Mouse (Mus musculus) hindbrain, embryonic 14.5 days (tissue): ENCODE data around the gene Ppp2r5e. TPM values are rescaled to one million over a fixed set of nuclear protein-coding genes. Genes with fewer than 3 reads are reported as not detected.
A peak's percentile ranks its signal among the peaks of the same experiment; 100 is the strongest.

Experiments
- ATAC-seq: fragments of 200-750 bp; cut with Nextera tagmentation; 2 replicates; pipeline ENCODE4 v1.8.0; 2017; ENCODE audit warnings: moderate number of reproducible peaks, mild to moderate bottlenecking, moderate TSS enrichment, moderate library complexity; ENCODE audit not compliant: low FRiP score
- DNase-seq: peaks from one replicate; pipeline ENCODE4 v3.0.0-alpha.2; 2015; ENCODE audit warnings: low spot score
- H3K27ac ChIP-seq: fragments of 300-500 bp; sonication (generic); 2 replicates; pipeline ENCODE4 v1.5.1; 2014; ENCODE audit warnings: mild to moderate bottlenecking, moderate library complexity
- H3K27me3 ChIP-seq: fragments of 300-500 bp; sonication (generic); 2 replicates; pipeline ENCODE4 v1.6.1; 2014; ENCODE audit warnings: mild to moderate bottlenecking, low read length, mixed read lengths; ENCODE audit not compliant: control insufficient read depth, insufficient read depth
- H3K36me3 ChIP-seq: fragments of 300-500 bp; sonication (generic); replicated peaks from 2 replicates; pipeline ENCODE4 v1.6.1; 2014; ENCODE audit not compliant: control insufficient read depth, insufficient read depth
- H3K4me1 ChIP-seq: fragments of 300-500 bp; sonication (generic); replicated peaks from 2 replicates; pipeline ENCODE4 v1.6.1; 2014; ENCODE audit warnings: antibody characterized with exemption, low read length, mixed read lengths; ENCODE audit not compliant: control insufficient read depth, insufficient read depth
- H3K4me2 ChIP-seq: fragments of 300-500 bp; sonication (generic); replicated peaks from 2 replicates; pipeline ENCODE4 v1.6.1; 2014; ENCODE audit warnings: mild to moderate bottlenecking, moderate library complexity
- H3K4me3 ChIP-seq: fragments of 300-500 bp; sonication (generic); replicated peaks from 2 replicates; pipeline ENCODE4 v1.5.1; 2014; ENCODE audit warnings: mild to moderate bottlenecking, low read length
- H3K9ac ChIP-seq: fragments of 300-500 bp; sonication (generic); 2 replicates; pipeline ENCODE4 v1.6.1; 2014
- H3K9me3 ChIP-seq: fragments of 300-500 bp; sonication (generic); 2 replicates; pipeline ENCODE4 v1.6.1; 2016; ENCODE audit warnings: low read length; ENCODE audit not compliant: control insufficient read depth
- WGBS: fragments of 180-500 bp; shearing (Covaris S2); extraction: QIAGEN DNeasy Blood & Tissue Kit; methylation state at CpG from one replicate; pipeline ENCODE4 v1.1.7; 2014; 5-methylcytosine and 5-hydroxymethylcytosine counted together
- polyA plus RNA-seq: library from polyadenylated mRNA; unstranded; fragments of >200 nt; fragmentation: Nextera tagmentation; extraction: Ambion mirVana; gene quantifications from 2 replicates; pipeline ENCODE4 v1.2.1, GENCODE M21; 2014

Ppp2r5e gene
- polyA plus RNA-seq, 1 experiment from 2014 or later, result 27.1 TPM

- no peak overlapping the region for H3K4me3 ChIP-seq
- H3K4me1 ChIP-seq, result no peaks in the 10 kb centered on the region
- DNase-seq, result no peak
- no peaks in the 10 kb centered on the region for H3K27me3 ChIP-seq
- H3K9ac ChIP-seq, result no peak overlapping the region
- no peak for ATAC-seq
- H3K4me2 ChIP-seq, result no peak overlapping the region
- WGBS, result 88% methylated on average over 3 of the region's 3 CpGs
- H3K9me3 ChIP-seq, result no peaks in the 10 kb centered on the region
- peaks cover 14% of the 10 kb centered on the region; the same call in 1 of the 2 replicates for H3K36me3 ChIP-seq
- H3K27ac ChIP-seq, result no peak overlapping the region
These were observed 123.9 kb downstream of the Ppp2r5e start for GRCm38 (mm10) chr12:75472107-75472506.

- Histone ChIP-seq H3K27me3 (no peaks in the 10 kb centered on the region), H3K36me3 (peaks cover 49% of the 10 kb centered on the region), H3K4me1 (no peaks in the 10 kb centered on the region), H3K4me3 (no peak overlapping the region), H3K4me2 (no peak overlapping the region), H3K9me3 (no peaks in the 10 kb centered on the region), H3K27ac (no peak overlapping the region), H3K9ac (no peak overlapping the region)
- DNase-seq (no peak), ATAC-seq (no peak)
- WGBS, result 86% methylated on average over 6 of the region's 6 CpGs
These were observed 128.2 kb downstream of the Ppp2r5e start for GRCm38 (mm10) chr12:75467814-75468213.

- H3K36me3 ChIP-seq, result peaks cover 54% of the 10 kb centered on the region
- 90% methylated on average over 5 of the region's 5 CpGs for WGBS
These were observed 128.9 kb downstream of the Ppp2r5e start for GRCm38 (mm10) chr12:75467127-75467526.

GRCm38 (mm10) chr12:75466206-75466605, 129.8 kb downstream of the Ppp2r5e start:
- no peaks in the 10 kb centered on the region for H3K27me3 ChIP-seq
- ATAC-seq (no peak), DNase-seq (no peak)
- 93% methylated on average over 7 of the region's 7 CpGs for WGBS
- no peak overlapping the region for H3K9ac ChIP-seq
- no peak overlapping the region for H3K27ac ChIP-seq
- no peak overlapping the region for H3K4me3 ChIP-seq
- peaks cover 63% of the 10 kb centered on the region for H3K36me3 ChIP-seq
- no peak overlapping the region for H3K4me2 ChIP-seq
- H3K4me1 ChIP-seq, result no peaks in the 10 kb centered on the region
- H3K9me3 ChIP-seq, result no peaks in the 10 kb centered on the region

More at GRCm38 (mm10) chr12:75467127-75467526, 128.9 kb downstream of the Ppp2r5e start:
- Histone ChIP-seq H3K4me3 (no peak overlapping the region), H3K27ac (no peak overlapping the region), H3K4me1 (no peaks in the 10 kb centered on the region), H3K9me3 (no peaks in the 10 kb centered on the region), H3K4me2 (no peak overlapping the region), H3K9ac (no peak overlapping the region), H3K27me3 (no peaks in the 10 kb centered on the region)
- no peak for ATAC-seq
- no peak for DNase-seq

- Histone ChIP-seq H3K36me3 (peaks cover 78% of the 10 kb centered on the region), H3K9me3 (no peaks in the 10 kb centered on the region), H3K27me3 (no peaks in the 10 kb centered on the region), H3K4me3 (no peak overlapping the region), H3K4me2 (no peak overlapping the region), H3K9ac (no peak overlapping the region), H3K27ac (no peak overlapping the region), H3K4me1 (no peaks in the 10 kb centered on the region)
- no peak for ATAC-seq
- peak; percentile 59 for DNase-seq
- 80% methylated on average over 9 of the region's 9 CpGs for WGBS
These were observed 131.9 kb downstream of the Ppp2r5e start for GRCm38 (mm10) chr12:75464016-75464769.

- Histone ChIP-seq H3K9ac (no peak overlapping the region), H3K4me1 (no peaks in the 10 kb centered on the region), H3K4me3 (no peak overlapping the region), H3K36me3 (peaks cover 74% of the 10 kb centered on the region), H3K4me2 (no peak overlapping the region), H3K27me3 (no peaks in the 10 kb centered on the region), H3K9me3 (no peaks in the 10 kb centered on the region), H3K27ac (no peak overlapping the region)
- no peak for DNase-seq
- no peak for ATAC-seq
- 84% methylated on average over 5 of the region's 5 CpGs for WGBS
These were observed 135.5 kb downstream of the Ppp2r5e start for GRCm38 (mm10) chr12:75460561-75460960.

- Histone ChIP-seq H3K4me2 (no peak overlapping the region), H3K4me3 (no peak overlapping the region), H3K9ac (no peak overlapping the region), H3K36me3 (peaks cover 67% of the 10 kb centered on the region), H3K27me3 (no peaks in the 10 kb centered on the region), H3K4me1 (no peaks in the 10 kb centered on the region), H3K27ac (no peak overlapping the region), H3K9me3 (no peaks in the 10 kb centered on the region)
- DNase-seq (no peak), ATAC-seq (no peak)
- WGBS, result 76% methylated on average over 5 of the region's 5 CpGs
These were observed 136.4 kb downstream of the Ppp2r5e start for GRCm38 (mm10) chr12:75459656-75460055.

- Histone ChIP-seq H3K4me2 (no peak overlapping the region), H3K4me3 (no peak overlapping the region), H3K36me3 (peaks cover 50% of the 10 kb centered on the region), H3K4me1 (no peaks in the 10 kb centered on the region), H3K9me3 (no peaks in the 10 kb centered on the region), H3K9ac (no peak overlapping the region), H3K27ac (no peak overlapping the region), H3K27me3 (no peaks in the 10 kb centered on the region)
- DNase-seq, result no peak
- no peak for ATAC-seq
- 94% methylated on average over 6 of the region's 6 CpGs for WGBS
These were observed 142.6 kb downstream of the Ppp2r5e start for GRCm38 (mm10) chr12:75453441-75453840.

GRCm38 (mm10) chr12:75453027-75453426, 143.0 kb downstream of the Ppp2r5e start:
- DNase-seq, result no peak
- ATAC-seq, result no peak
- Histone ChIP-seq H3K27ac (no peak overlapping the region), H3K4me2 (no peak overlapping the region), H3K9ac (no peak overlapping the region), H3K27me3 (no peaks in the 10 kb centered on the region), H3K9me3 (no peaks in the 10 kb centered on the region), H3K4me1 (no peaks in the 10 kb centered on the region), H3K36me3 (peaks cover 46% of the 10 kb centered on the region), H3K4me3 (no peak overlapping the region)
- WGBS, result 80% methylated on average over 4 of the region's 4 CpGs
